ENCODE assay signal across 1 mouse cellular context in the genomic region with DNA sequence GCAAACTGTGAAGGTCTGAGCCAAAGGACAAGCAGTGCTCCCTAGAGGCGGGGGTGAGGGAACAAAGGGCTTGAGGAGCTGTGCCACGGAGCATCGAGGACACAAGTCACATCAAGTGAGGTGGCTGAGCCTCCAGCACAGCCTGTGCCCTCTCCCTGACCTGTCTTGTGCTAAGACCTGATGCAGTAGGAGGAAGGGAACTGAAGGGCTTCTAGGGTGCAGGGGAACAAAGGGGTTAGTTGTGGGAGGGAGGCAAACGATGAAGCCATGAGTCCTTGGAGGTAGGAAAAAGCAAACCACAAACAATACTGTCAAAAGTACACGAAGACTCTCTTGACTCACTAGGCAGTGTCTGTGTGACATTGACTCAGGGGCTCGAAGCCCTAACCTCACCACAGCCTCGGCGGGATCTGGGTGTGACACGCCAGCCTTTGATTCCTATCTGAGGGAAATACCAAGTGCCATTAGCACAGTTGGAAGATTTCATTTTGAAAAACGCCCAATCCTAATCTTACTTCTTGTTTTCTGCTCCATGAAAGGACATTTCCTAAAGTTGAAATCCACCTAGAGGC.
A peak's percentile ranks its signal among the peaks of the same experiment; 100 is the strongest.
TF ChIP-seq lines count a peak whose summit lies in the region.

No protein-coding gene starts in this region.

TF ChIP-seq in MEL, 35 proteins besides CTCF, POLR2A, EP300 and RAD21 (continued from another document):
- 0 out of 2 replicates have a peak, but pooled peaks have one; percentile 36 for TF ChIP-seq MXI1 (IDR thresholded peaks at IDR 0.05; ENCODE audit: low read depth, low read length)
- TF ChIP-seq GABPA (IDR thresholded peaks at IDR 0.05; ENCODE audit: low read depth, low read length): no peak
- peak; percentile 36; the same call in 1 of the 2 replicates for TF ChIP-seq SIN3A (IDR thresholded peaks at IDR 0.05; ENCODE audit: low read length)
- TF ChIP-seq GATA1 (IDR thresholded peaks at IDR 0.05; ENCODE audit: low read depth, low read length): peak; percentile 35; the same call in 1 of the 2 replicates
- 0 out of 2 replicates have a peak, but pooled peaks have one; percentile 26 for TF ChIP-seq RCOR1 (IDR thresholded peaks at IDR 0.05; ENCODE audit: low read depth, low read length)
- 0 out of 2 replicates have a peak, but pooled peaks have one; percentile 26 for TF ChIP-seq ETS1 (IDR thresholded peaks at IDR 0.05; ENCODE audit: low read depth, low read length)
